Mouse (Mus musculus): Measurements from ENCODE around the gene Pus10. TPM values are rescaled to one million over a fixed set of nuclear protein-coding genes. Genes with fewer than 3 reads are reported as not detected.

The Pus10 gene
- total RNA-seq (2021) = 10 to 100 TPM; 15.5 to 16.9 TPM
- long read RNA-seq, experiment 1, transcript Pus10-202 (18 exons, 3,559 nt) = major isoform, 6 of 16 reads
- long read RNA-seq, experiment 1, partial matches to known transcripts = 2 of 16 reads
- long read RNA-seq, experiment 1, other reads (novel, unspliced or antisense) = 6 of 16 reads
- long read RNA-seq, experiment 2, transcript Pus10-201 (18 exons, 1,813 nt) = minor isoform, 6 of 20 reads
- long read RNA-seq, experiment 2, transcript Pus10-202 (18 exons, 3,559 nt) = major isoform, 8 of 20 reads
- long read RNA-seq, experiment 2, partial matches to known transcripts = 1 of 20 reads
- long read RNA-seq, experiment 2, other reads (novel, unspliced or antisense) = 5 of 20 reads

DNA sequence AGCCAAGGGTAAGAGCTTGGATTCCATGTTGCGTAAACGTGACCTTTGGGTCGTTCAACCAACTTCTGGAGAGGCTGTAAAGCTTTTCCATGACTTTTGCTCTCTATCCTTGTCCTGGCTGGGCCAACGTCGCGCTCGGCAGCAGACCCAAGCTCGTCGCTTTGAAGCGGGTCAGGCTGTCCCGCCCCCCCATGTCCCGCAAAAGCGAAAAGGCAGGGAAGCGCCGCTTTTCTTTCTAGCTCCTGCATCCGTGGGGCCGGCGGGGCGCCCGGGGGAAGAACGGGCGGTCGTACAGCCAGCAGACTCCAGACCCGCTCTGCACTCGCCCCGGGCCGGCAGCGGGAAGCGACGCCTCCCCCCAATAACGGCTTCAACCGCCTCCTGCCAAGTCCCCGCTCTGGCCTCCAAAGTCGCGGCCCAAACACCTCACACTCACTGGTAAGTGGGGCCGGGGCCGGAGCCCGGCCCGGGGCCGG is at the start of gene Pus10:
Gene Pus10 (plus strand): TSS at position 364 of the 476 bp plus-strand sequence.
- Histone ChIP-seq H3K4me3 (peak within 1 kb of the TSS; percentile 74), H3K27ac (peak within 1 kb of the TSS; percentile 93)
- no peak for TF ChIP-seq CTCF (IDR thresholded peaks at IDR 0.05)
- intact Hi-C loops (cut with DNase I) = loop anchor here (2.0 to 10.0 kb wide), 3 partner anchors 33 to 171 kb away; partner anchors contain the start of genes 0610010F05Rik, Ahsa2 and Rel
- peak; percentile 75 for DNase-seq

DNA sequence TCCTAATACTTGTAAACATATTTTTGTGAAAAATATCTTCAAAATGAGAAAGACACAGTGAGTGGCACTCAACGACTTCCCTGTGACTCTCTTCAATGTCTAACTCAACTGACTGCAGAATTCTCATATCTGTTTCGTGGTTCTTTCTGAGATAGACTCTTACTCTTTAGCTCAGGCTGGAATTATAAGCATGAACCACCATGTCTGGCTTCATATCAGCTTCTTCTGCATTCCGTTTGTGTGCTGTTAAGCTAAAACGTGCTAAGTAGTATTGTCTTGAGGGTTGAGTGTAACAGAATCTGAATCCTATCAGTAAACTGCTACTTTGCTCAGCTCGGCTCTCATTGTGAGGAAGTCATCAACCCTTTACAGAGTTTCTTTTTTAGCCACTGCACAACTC is 46.5 kb upstream of the Pus10 start:
- no peak overlapping the region for H3K4me3 ChIP-seq
- no peak overlapping the region for H3K27ac ChIP-seq
- TF ChIP-seq CTCF (IDR thresholded peaks at IDR 0.05) = no peak
- no peak for DNase-seq
- intact Hi-C loops (cut with DNase I) = no loop called here

DNA sequence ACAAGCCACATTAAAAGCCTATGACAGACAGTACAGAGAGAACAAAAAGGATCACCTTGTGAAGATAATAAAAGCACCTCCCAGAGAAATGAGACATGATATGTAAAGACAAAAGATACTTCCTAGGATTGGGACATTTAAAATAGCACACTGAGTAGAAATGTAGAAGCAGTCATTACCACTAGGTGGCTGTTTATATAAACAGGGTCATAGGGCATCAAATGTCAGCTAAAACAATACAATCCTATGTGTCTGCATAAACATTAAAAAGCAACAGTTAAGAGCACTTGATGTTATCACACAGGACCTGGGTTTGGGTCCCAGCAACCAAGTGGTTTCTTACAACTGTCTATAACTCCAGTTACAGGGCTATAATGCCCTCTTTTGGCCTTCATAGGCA is 34.8 kb upstream of the Pus10 start:
- TF ChIP-seq CTCF (IDR thresholded peaks at IDR 0.05) = peak; percentile 8; the same call in 1 of the 2 replicates
- intact Hi-C loops (cut with DNase I) = loop anchor here (5.0 kb wide), 1 partner anchor 133 kb away; the partner anchor contains the start of gene Ahsa2
- Histone ChIP-seq H3K4me3 (no peak overlapping the region), H3K27ac (no peak overlapping the region)
- DNase-seq = no peak

DNA sequence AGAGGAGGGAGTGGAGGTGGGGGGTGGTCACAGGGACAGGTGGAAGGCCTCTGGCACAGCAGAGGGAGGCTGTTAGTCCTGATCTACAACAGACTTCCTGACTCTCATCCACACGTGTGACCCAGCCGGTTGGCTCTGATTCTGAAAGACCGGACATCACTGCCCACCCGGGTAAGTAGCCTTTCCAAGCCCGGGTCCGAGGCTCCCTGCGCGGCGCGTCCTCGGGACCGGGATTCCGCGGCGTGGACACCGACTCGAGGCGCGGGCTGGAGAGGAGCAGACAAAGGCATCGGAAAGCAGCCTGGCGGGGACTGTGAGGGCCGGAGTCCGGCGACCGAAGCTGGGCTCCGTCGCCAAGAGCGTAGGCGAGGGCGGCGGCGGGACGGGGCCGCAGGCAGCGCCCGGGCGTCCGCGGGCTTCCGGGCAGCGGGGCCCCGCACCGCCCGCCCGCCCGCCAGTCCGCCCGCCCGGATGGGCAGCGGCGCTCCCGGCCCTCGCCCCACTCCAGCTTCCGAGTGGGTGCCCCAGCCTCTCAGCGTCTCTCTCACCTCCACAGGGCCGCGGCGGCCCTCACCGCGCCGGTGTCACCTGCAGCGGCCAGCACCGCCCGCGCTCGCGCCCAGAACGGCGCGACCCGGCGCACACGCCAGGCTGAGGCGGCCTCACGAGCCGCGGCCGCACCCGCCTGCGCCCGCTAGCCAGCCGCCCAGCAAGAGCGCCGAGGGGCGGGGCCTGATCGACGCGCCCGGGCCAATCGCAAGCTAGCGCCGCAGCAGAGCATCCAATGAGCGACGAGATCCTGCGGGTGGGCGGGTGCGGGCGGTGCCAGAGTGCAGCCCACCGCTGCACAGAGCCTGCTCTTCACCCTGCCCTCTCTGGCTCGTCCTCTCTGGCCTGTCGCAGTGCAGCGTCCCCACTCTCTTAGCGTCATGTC is 32.3 kb upstream of the Pus10 start, which contains the start of gene 0610010F05Rik:
Gene 0610010F05Rik (minus strand): TSS at position 695 of the 934 bp plus-strand sequence.
- no peak for TF ChIP-seq CTCF (IDR thresholded peaks at IDR 0.05)
- intact Hi-C loops (cut with DNase I) = loop anchor here (2.0 to 5.0 kb wide), 2 partner anchors 32 to 136 kb away; partner anchors contain the start of genes Ahsa2, Pex13 and Pus10
- H3K4me3 ChIP-seq = peak within 1 kb of the TSS; percentile 96
- H3K27ac ChIP-seq = peak within 1 kb of the TSS; percentile 91
- DNase-seq = peak; percentile 93

DNA sequence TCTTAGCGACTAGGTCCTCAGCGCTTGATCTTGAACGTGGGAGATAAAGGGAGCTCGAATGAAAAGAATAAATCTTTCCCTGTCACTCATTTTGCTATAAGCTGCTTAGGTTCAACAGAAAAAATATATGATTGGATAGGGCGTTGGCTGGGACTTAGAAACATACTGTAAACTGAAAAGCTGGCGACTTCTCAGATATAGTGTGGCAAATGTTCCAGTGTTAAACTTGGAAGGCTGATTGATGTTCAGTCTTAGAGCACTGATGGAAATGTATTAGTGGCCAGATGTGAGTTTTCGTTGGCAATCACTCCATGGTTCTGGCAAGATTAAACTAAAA is 31.6 kb upstream of the Pus10 start:
- no peak for TF ChIP-seq CTCF (IDR thresholded peaks at IDR 0.05)
- DNase-seq = no peak
- Histone ChIP-seq H3K27ac (peak overlapping the region; percentile 61), H3K4me3 (peak overlapping the region; percentile 96)
- intact Hi-C loops (cut with DNase I) = loop anchor here (2.0 to 5.0 kb wide), 2 partner anchors 31 to 137 kb away; partner anchors contain the start of genes Ahsa2, Pex13 and Pus10

DNA sequence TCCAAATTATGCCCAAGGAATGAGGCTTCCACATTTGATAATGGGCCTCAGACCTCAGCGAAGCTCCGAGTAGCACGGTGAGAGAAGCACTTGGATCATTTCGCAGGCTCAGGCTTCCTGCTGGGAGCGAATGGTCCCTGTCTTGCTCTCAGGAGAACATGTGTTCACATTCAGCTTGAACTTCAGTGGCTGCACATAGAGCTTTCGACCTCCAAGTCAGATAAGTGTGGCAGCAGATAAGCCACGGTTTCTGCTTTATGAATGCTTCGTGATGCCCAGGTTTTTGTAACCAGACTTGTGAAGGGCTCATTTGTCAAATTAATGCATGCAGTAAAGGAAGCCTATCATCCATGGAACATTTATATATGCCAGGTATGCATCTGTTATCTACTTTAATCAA is 30.9 kb upstream of the Pus10 start:
- no peak overlapping the region for H3K4me3 ChIP-seq
- intact Hi-C loops (cut with DNase I) = loop anchor here (5.0 kb wide), 1 partner anchor 137 kb away; the partner anchor contains the start of gene Ahsa2
- DNase-seq = no peak
- TF ChIP-seq CTCF (IDR thresholded peaks at IDR 0.05) = no peak
- H3K27ac ChIP-seq = no peak overlapping the region

DNA sequence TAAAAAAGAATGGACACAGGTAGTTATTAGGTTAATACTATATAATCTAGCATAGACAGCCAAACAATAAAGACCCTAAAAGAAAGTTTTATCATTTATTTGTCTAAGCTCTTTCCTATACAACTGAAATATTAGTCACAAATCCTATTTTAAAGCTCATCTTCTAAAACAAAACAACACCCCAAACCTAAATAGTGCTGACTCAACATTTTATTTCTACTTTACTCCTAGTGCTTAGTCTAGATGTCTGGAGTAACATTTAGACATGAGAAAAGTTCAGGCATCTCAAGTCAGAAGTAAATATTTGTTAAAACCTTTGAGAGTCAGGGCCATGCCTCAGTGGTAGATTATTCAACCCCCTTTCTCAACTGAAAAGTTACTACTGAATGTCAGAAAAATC is 18.0 kb upstream of the Pus10 start:
- DNase-seq = no peak
- H3K27ac ChIP-seq = no peak overlapping the region
- no peak overlapping the region for H3K4me3 ChIP-seq
- TF ChIP-seq CTCF (IDR thresholded peaks at IDR 0.05) = no peak
- intact Hi-C loops (cut with DNase I) = no loop called here

DNA sequence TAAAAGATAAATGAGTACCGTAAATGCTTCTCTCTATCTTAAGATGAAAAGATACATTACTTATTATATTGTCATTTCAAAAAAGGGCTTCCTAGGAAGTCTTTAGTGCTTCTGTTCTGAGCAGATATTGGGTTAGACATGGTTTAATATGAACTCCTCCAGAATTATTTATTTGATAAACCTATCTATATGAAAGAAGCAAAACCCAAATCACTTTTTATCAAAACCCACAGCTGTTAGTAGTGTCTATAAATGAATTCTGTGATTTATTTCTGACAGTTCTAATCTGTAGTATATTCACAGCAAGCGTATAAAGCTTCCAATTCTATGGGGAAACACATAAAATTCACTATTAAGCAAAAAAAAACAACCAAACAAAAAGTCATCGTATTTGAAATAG is 17.6 kb upstream of the Pus10 start:
- TF ChIP-seq CTCF (IDR thresholded peaks at IDR 0.05) = no peak

DNA sequence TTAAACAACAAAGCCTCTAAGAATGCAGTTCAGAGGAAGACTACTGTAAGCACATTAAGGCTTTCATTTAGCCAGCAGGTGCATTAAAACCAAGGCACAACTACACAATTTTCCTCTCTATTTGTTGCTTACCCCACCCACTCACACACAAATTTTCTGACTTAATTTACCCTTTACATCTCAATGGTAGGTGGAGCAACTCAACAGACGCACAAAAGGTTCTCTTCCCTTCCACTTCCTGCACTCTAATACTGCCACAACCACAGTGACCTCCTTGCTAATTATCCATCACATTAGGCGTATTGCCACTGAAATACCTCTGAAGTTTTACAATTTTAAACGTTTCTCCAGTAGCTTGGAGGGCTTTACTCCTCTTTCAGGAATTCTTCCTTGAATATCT is 11.8 kb upstream of the Pus10 start:
- H3K4me3 ChIP-seq = no peak overlapping the region
- H3K27ac ChIP-seq = no peak overlapping the region
- intact Hi-C loops (cut with DNase I) = no loop called here
- TF ChIP-seq CTCF (IDR thresholded peaks at IDR 0.05) = no peak
- no peak for DNase-seq

More for the DNA sequence above, 17.6 kb upstream of the Pus10 start:
- intact Hi-C loops (cut with DNase I) = no loop called here
- DNase-seq = no peak
- H3K27ac ChIP-seq = no peak overlapping the region
- H3K4me3 ChIP-seq = no peak overlapping the region

DNA sequence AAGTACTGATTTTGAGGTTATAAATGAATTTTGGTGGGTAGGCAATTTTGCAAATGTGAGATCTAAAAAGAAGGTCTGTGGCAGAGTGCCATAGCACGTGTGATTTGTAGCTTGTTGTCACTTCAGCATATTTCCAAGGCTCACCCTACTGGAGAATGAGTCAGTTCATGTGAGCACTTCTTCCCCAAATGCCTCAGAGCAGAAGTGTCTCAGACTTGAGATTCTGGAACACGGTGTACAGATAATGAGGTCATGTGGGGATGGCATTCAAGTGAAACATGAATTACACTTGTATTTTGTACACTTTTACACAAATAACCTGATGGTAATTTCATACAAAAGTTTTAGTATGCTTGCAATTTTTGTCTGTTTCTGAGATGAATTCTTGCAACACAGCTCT is 7.7 kb upstream of the Pus10 start:
- DNase-seq = no peak
- H3K27ac ChIP-seq = no peak overlapping the region
- intact Hi-C loops (cut with DNase I) = no loop called here
- H3K4me3 ChIP-seq = no peak overlapping the region
- no peak for TF ChIP-seq CTCF (IDR thresholded peaks at IDR 0.05)

DNA sequence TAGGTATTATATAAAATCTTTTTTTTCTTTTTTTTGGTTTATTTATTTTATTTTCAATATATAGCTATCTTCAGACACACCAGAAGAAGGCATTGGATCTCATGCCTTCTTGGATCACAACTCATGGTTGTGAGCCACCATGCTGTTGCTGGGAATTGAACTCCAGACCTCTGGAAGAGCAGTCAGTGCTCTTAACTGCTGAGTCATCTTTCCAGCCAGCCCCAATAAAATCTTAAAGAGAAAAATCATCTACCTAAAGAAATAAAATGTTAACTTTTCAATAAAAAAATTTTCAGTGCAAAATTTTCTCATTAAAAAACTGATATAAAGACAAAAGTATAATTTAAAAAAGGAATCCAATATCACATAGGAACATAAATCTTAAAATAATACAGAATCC is 1.2 kb upstream of the Pus10 start:
- intact Hi-C loops (cut with DNase I) = loop anchor here (2.0 to 10.0 kb wide), 3 partner anchors 31 to 169 kb away; partner anchors contain the start of genes 0610010F05Rik, Ahsa2 and Rel
- no peak for DNase-seq
- H3K4me3 ChIP-seq = peak overlapping the region; percentile 74
- no peak for TF ChIP-seq CTCF (IDR thresholded peaks at IDR 0.05)
- H3K27ac ChIP-seq = peak overlapping the region; percentile 93; the same call in 1 of the 2 replicates

DNA sequence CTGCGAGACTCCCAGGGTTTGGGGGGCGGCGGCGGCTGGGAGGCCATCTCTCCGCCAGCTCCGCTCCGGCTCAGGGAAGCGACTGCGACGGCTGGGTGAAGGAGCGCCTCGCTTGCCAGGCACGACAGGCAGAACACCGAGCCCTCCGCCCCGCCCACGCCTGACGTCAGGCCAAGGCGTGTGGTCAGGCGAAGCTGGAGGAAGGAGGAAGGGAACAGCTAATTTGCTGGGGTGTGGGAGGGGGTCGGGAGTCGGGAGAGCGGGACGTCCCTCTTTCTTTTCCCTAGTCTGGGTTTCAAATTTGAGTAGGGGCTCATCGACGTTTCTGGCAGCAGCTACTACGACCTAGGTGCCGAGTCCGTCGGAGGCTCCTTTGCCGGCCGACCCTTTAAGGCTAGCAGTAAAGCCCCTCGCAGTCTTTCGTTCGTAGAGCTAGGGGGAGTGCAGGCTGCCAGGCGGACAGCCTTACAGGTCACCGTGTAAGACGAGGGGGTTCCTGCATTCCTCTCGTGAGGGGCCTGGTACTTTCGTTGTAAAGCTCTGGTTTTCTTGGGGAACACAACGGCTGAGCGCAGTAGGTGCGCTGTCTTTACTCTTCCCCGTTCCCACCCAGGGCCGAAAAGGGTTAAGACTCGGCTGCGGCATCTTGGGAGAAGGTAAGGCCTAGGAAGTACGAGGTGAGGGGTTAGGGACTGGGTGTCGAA is 476 bp downstream of the Pus10 start, which contains the start of gene Pex13:
Gene Pex13 (minus strand): TSS at position 162 of the 704 bp plus-strand sequence.
- TF ChIP-seq CTCF (IDR thresholded peaks at IDR 0.05) = no peak
- peak; percentile 95 for DNase-seq
- Histone ChIP-seq H3K4me3 (peak within 1 kb of the TSS; percentile 74), H3K27ac (peak within 1 kb of the TSS; percentile 93)
- intact Hi-C loops (cut with DNase I) = loop anchor here (2.0 to 10.0 kb wide), 3 partner anchors 33 to 171 kb away; partner anchors contain the start of genes 0610010F05Rik, Ahsa2 and Rel
